In genomic region chr8:127780596-127780995, GRCm38 (mm10) we compare ENCODE assay signal across 16 mouse cellular contexts.
DNase-seq lines count a peak whose midpoint lies in the region; ATAC-seq and TF ChIP-seq lines count a peak whose summit lies in the region.
"Had no signal": no experiment of that assay in that cellular context is flagged by ENCODE, and none has a peak within 500 bp of the region (broad histone marks: within the 10 kb centered on the region; RNA-seq: fewer than 3 reads in every experiment).

No protein-coding gene starts in this region.

- no peak for TF ChIP-seq CTCF in bone marrow macrophage, adult 2 months (IDR thresholded peaks at IDR 0.05; ENCODE audit: low read depth, low read length)

- H3K9ac ChIP-seq in heart, embryonic 12.5 days, result no peak overlapping the region
- H3K9ac ChIP-seq: embryonic facial prominence, embryonic 12.5 days; forebrain, embryonic 13.5 days; forebrain, embryonic 15.5 days; forebrain, postnatal 0 days had no signal

- no peak overlapping the region for H3K4me2 ChIP-seq in heart, embryonic 12.5 days
- H3K4me2 ChIP-seq: embryonic facial prominence, embryonic 12.5 days; forebrain, embryonic 13.5 days; forebrain, embryonic 15.5 days had no signal

- no peaks in the 10 kb centered on the region for H3K36me3 ChIP-seq in heart, embryonic 12.5 days
- H3K36me3 ChIP-seq: embryonic facial prominence, embryonic 10.5 days; embryonic facial prominence, embryonic 12.5 days; forebrain, embryonic 15.5 days had no signal

- H3K27ac ChIP-seq in bone marrow macrophage, adult 2 months (ENCODE audit: insufficient read depth, low read depth, low read length), result peak overlapping the region; percentile 34
- no peak overlapping the region for H3K27ac ChIP-seq in heart, embryonic 12.5 days (ENCODE audit: poor library complexity, severe bottlenecking)
- H3K27ac ChIP-seq: embryonic facial prominence, embryonic 10.5 days; embryonic facial prominence, embryonic 12.5 days; forebrain, embryonic 13.5 days; forebrain, embryonic 15.5 days had no signal

- WGBS in heart, embryonic 12.5 days, result 78% methylated on average over 3 of the region's 3 CpGs

- H3K27me3 ChIP-seq in heart, embryonic 12.5 days (replicated peaks), result no peaks in the 10 kb centered on the region
- H3K27me3 ChIP-seq: embryonic facial prominence, embryonic 12.5 days; forebrain, embryonic 13.5 days; forebrain, embryonic 15.5 days had no signal

- DNase-seq in cerebellum, adult 8-10 months, result no peak
- DNase-seq in adrenal gland, adult (ENCODE audit: inconsistent age in 2 of 2, low spot score in 1 of 2), result no peak
- DNase-seq: cerebellum, adult 11 months; cerebellum, adult 18-20 months; cerebellum, adult 9-10 months; cerebellum, postnatal 10 days; cerebellum, postnatal 25 days; forebrain, postnatal 0 days had no signal

- peak; percentile 58 for ATAC-seq in granulocyte monocyte progenitor cell, adult 5-6 weeks (replicated peaks; ENCODE audit: poor library complexity, severe bottlenecking)
- ATAC-seq in megakaryocyte progenitor cell, adult 5-6 weeks (replicated peaks; ENCODE audit: poor library complexity), result peak; percentile 52; the same call in 1 of the 2 replicates
- no peak for ATAC-seq in heart, embryonic 12.5 days (ENCODE audit: insufficient number of reproducible peaks, low FRiP score)
- ATAC-seq: forebrain, embryonic 13.5 days; forebrain, embryonic 15.5 days; forebrain, postnatal 0 days had no signal

- H3K9me3 ChIP-seq in heart, embryonic 12.5 days (replicated peaks), result no peaks in the 10 kb centered on the region
- H3K9me3 ChIP-seq: embryonic facial prominence, embryonic 10.5 days; embryonic facial prominence, embryonic 12.5 days; forebrain, embryonic 13.5 days; forebrain, embryonic 15.5 days had no signal

- H3K4me1 ChIP-seq in bone marrow macrophage, adult 2 months (ENCODE audit: control insufficient read depth, insufficient read depth, low read length), result peaks cover 31% of the 10 kb centered on the region
- peaks cover 5% of the 10 kb centered on the region; the same call in 1 of the 2 replicates for H3K4me1 ChIP-seq in heart, embryonic 12.5 days (replicated peaks)
- H3K4me1 ChIP-seq: embryonic facial prominence, embryonic 12.5 days had no signal

- no peak for TF ChIP-seq POLR2A in bone marrow macrophage, adult 2 months (IDR thresholded peaks at IDR 0.05; ENCODE audit: borderline replicate concordance, low read depth, low read length)

- H3K4me3 ChIP-seq in bone marrow macrophage, adult 2 months (ENCODE audit: insufficient read depth, low read length), result no peak overlapping the region
- no peak overlapping the region for H3K4me3 ChIP-seq in heart, embryonic 12.5 days
- H3K4me3 ChIP-seq: embryonic facial prominence, embryonic 10.5 days; embryonic facial prominence, embryonic 12.5 days; forebrain, embryonic 13.5 days; forebrain, embryonic 15.5 days had no signal
